ENCODE assay signal across 32 mouse cellular contexts in genomic region chr17:67563036-67563435, GRCm38 (mm10).
DNase-seq lines count a peak whose midpoint lies in the region; ATAC-seq and TF ChIP-seq lines count a peak whose summit lies in the region.
"Had no signal": no experiment of that assay in that cellular context is flagged by ENCODE, and none has a peak within 500 bp of the region (broad histone marks: within the 10 kb centered on the region; RNA-seq: fewer than 3 reads in every experiment).

No protein-coding gene starts in this region.

- no peaks in the 10 kb centered on the region for H3K36me3 ChIP-seq in midbrain, embryonic 11.5 days (ENCODE audit: control insufficient read depth, insufficient read depth, low read length)
- no peaks in the 10 kb centered on the region for H3K36me3 ChIP-seq in midbrain, embryonic 14.5 days (ENCODE audit: control insufficient read depth, insufficient read depth, low read length)
- H3K36me3 ChIP-seq: embryonic facial prominence, embryonic 13.5 days; neural tube, embryonic 13.5 days had no signal

- no peak overlapping the region for H3K9ac ChIP-seq in midbrain, embryonic 11.5 days (ENCODE audit: low read length)
- no peak overlapping the region for H3K9ac ChIP-seq in midbrain, embryonic 14.5 days (replicated peaks; ENCODE audit: low read length)
- H3K9ac ChIP-seq: embryonic facial prominence, embryonic 13.5 days; hindbrain, embryonic 14.5 days; liver, embryonic 14.5 days; neural tube, embryonic 13.5 days had no signal

- H3K27me3 ChIP-seq in midbrain, embryonic 11.5 days (ENCODE audit: control insufficient read depth, insufficient read depth, low read length): no peaks in the 10 kb centered on the region
- H3K27me3 ChIP-seq in midbrain, embryonic 14.5 days (ENCODE audit: control insufficient read depth, insufficient read depth, low read length): no peaks in the 10 kb centered on the region
- H3K27me3 ChIP-seq: CH12.LX; embryonic facial prominence, embryonic 13.5 days; neural tube, embryonic 13.5 days had no signal

- no peaks in the 10 kb centered on the region for H3K9me3 ChIP-seq in midbrain, embryonic 11.5 days (ENCODE audit: control insufficient read depth, low read length)
- H3K9me3 ChIP-seq in midbrain, embryonic 14.5 days (ENCODE audit: control insufficient read depth, low read length): no peaks in the 10 kb centered on the region
- H3K9me3 ChIP-seq: embryonic facial prominence, embryonic 13.5 days; neural tube, embryonic 13.5 days had no signal

- H3K4me2 ChIP-seq in midbrain, embryonic 11.5 days: no peak overlapping the region
- no peak overlapping the region for H3K4me2 ChIP-seq in midbrain, embryonic 14.5 days (ENCODE audit: low read length)
- H3K4me2 ChIP-seq: embryonic facial prominence, embryonic 13.5 days; heart, embryonic 11.5 days; hindbrain, embryonic 14.5 days; neural tube, embryonic 13.5 days had no signal

- no peak for TF ChIP-seq CTCF in gastrocnemius, adult 2 months (IDR thresholded peaks at IDR 0.05)

- 89% methylated on average over 7 of the region's 7 CpGs for WGBS in midbrain, embryonic 11.5 days
- 85% methylated on average over 7 of the region's 7 CpGs for WGBS in midbrain, embryonic 14.5 days

- H3K4me3 ChIP-seq in gastrocnemius, adult 2 months: no peak overlapping the region
- H3K4me3 ChIP-seq in midbrain, embryonic 11.5 days (ENCODE audit: low read depth, low read length): no peak overlapping the region
- no peak overlapping the region for H3K4me3 ChIP-seq in midbrain, embryonic 14.5 days (replicated peaks; ENCODE audit: low read depth, low read length)
- H3K4me3 ChIP-seq: embryonic facial prominence, embryonic 13.5 days; layer of hippocampus, adult 2 months; neural tube, embryonic 13.5 days had no signal

- H3K27ac ChIP-seq in gastrocnemius, adult 2 months: peak overlapping the region; percentile 72
- no peak overlapping the region for H3K27ac ChIP-seq in midbrain, embryonic 11.5 days (ENCODE audit: low read depth, low read length)
- H3K27ac ChIP-seq in midbrain, embryonic 14.5 days (replicated peaks; ENCODE audit: low read depth, low read length): no peak overlapping the region
- H3K27ac ChIP-seq: embryonic facial prominence, embryonic 13.5 days; hindbrain, embryonic 14.5 days; layer of hippocampus, adult 2 months; liver, embryonic 14.5 days; neural tube, embryonic 13.5 days; stomach, postnatal 0 days had no signal

- intact Hi-C loops in gastrocnemius, adult 2 months (cut with DNase I): loop anchor here (10.0 kb wide), 1 partner anchor 48 kb away; no protein-coding TSS in a partner anchor
- intact Hi-C loops in gastrocnemius, postnatal 14 days (cut with DNase I; ENCODE audit: low total_unique reads): no loop called here

- peaks cover 3% of the 10 kb centered on the region; the same call in 1 of the 2 replicates for H3K4me1 ChIP-seq in midbrain, embryonic 11.5 days (ENCODE audit: control insufficient read depth, insufficient read depth, low read length)
- no peaks in the 10 kb centered on the region for H3K4me1 ChIP-seq in midbrain, embryonic 14.5 days (ENCODE audit: control insufficient read depth, insufficient read depth, low read length)
- H3K4me1 ChIP-seq: embryonic facial prominence, embryonic 13.5 days had no signal

- DNase-seq in cerebellum, postnatal 10 days: peak; percentile 83 to 88
- DNase-seq in cerebellum, adult 11-12 months: no peak
- no peak for DNase-seq in gastrocnemius, adult 2 months
- no peak for DNase-seq in gastrocnemius, postnatal 14 days
- DNase-seq in midbrain, embryonic 11.5 days (ENCODE audit: low spot score, missing footprints): peak; percentile 21
- no peak for DNase-seq in midbrain, embryonic 14.5 days
- no peak for DNase-seq in adrenal gland, postnatal 4 days (ENCODE audit: low spot score in 2 of 2)
- DNase-seq in adrenal gland, adult (ENCODE audit: inconsistent age in 2 of 2, low spot score in 1 of 2): no peak
- DNase-seq: adrenal gland, postnatal 10 days; cerebellum, adult 2 months; embryo, embryonic 11 days; gastrocnemius, postnatal 25 days; heart, adult 11 months; heart, postnatal 4 days; kidney, adult 11 months; kidney, postnatal 25 days; layer of hippocampus, postnatal 36 days; liver; lung, adult 2 months; lung, postnatal 10 days; right cerebral cortex, postnatal 4 days; thymus, adult 18-20 months; thymus, postnatal 36 days had no signal

- no peak for ATAC-seq in midbrain, embryonic 11.5 days (ENCODE audit: low FRiP score)
- ATAC-seq in midbrain, embryonic 14.5 days (ENCODE audit: low FRiP score, low TSS enrichment): no peak
- ATAC-seq: inflammation-experienced regulatory T-cells, adult 6 months had no signal

Comparison
In these comparisons a context has a peak if more than half of its experiments do, and no peak if none do; other contexts are left out.
1. DNase-seq: peak in cerebellum, postnatal 10 days (2 of 2) and midbrain, embryonic 11.5 days (single experiment); none in cerebellum, adult 11-12 months (single experiment), gastrocnemius, adult 2 months (single experiment), gastrocnemius, postnatal 14 days (single experiment), midbrain, embryonic 14.5 days (single experiment), adrenal gland, postnatal 4 days (0 of 2) and adrenal gland, adult (0 of 2).